ENCODE assay signal across 8 mouse cellular contexts in genomic region chr12:79910884-79911759, GRCm38 (mm10).
DNase-seq lines count a peak whose midpoint lies in the region; ATAC-seq and TF ChIP-seq lines count a peak whose summit lies in the region.

No protein-coding gene starts in this region.

- no peaks in the 10 kb centered on the region for H3K36me3 ChIP-seq in lung, embryonic 14.5 days (ENCODE audit: insufficient read depth)
- H3K36me3 ChIP-seq in limb, embryonic 11.5 days (ENCODE audit: control insufficient read depth, insufficient read depth, low read length) = no peaks in the 10 kb centered on the region
- no peaks in the 10 kb centered on the region for H3K36me3 ChIP-seq in neural tube, embryonic 15.5 days

- no peak overlapping the region for H3K9ac ChIP-seq in lung, embryonic 14.5 days
- peak overlapping the region; percentile 45; the same call in 1 of the 2 replicates for H3K9ac ChIP-seq in limb, embryonic 11.5 days (ENCODE audit: low read length)
- H3K9ac ChIP-seq in neural tube, embryonic 15.5 days (replicated peaks) = no peak overlapping the region

- H3K27me3 ChIP-seq in lung, embryonic 14.5 days (ENCODE audit: insufficient read depth, low read length) = no peaks in the 10 kb centered on the region
- H3K27me3 ChIP-seq in limb, embryonic 11.5 days (ENCODE audit: control insufficient read depth, insufficient read depth, low read length) = no peaks in the 10 kb centered on the region
- no peaks in the 10 kb centered on the region for H3K27me3 ChIP-seq in neural tube, embryonic 15.5 days (replicated peaks)

- peaks cover 17% of the 10 kb centered on the region for H3K4me1 ChIP-seq in lung, embryonic 14.5 days (ENCODE audit: insufficient read depth)
- H3K4me1 ChIP-seq in lung, adult 2 months (ENCODE audit: control insufficient read depth, insufficient read depth, low read length) = peaks cover 32% of the 10 kb centered on the region
- peaks cover 10% of the 10 kb centered on the region for H3K4me1 ChIP-seq in limb, embryonic 11.5 days (ENCODE audit: control insufficient read depth, insufficient read depth, low read length)
- peaks cover 17% of the 10 kb centered on the region for H3K4me1 ChIP-seq in neural tube, embryonic 15.5 days

- WGBS in lung, embryonic 14.5 days = 48% methylated on average over 15 of the region's 15 CpGs
- WGBS in lung, adult 2 months = 50% methylated on average over 15 of the region's 15 CpGs
- 45% methylated on average over 15 of the region's 15 CpGs for WGBS in limb, embryonic 11.5 days
- WGBS in neural tube, embryonic 15.5 days = 11% methylated on average over 15 of the region's 15 CpGs

- no peak for DNase-seq in lung, embryonic 14.5 days
- DNase-seq in lung, adult 2 months = no peak
- DNase-seq in frontal cortex, postnatal 36 days (ENCODE audit: low spot score in 2 of 2) = peak; percentile 44 to 45
- no peak for DNase-seq in limb, embryonic 11.5 days (ENCODE audit: low spot score)
- no peak for DNase-seq in urinary bladder, adult 2 months (ENCODE audit: low spot score)
- no peak for DNase-seq in urinary bladder, postnatal 14 days (ENCODE audit: low spot score)
- no peak for DNase-seq in ovary, postnatal 10 days (ENCODE audit: low spot score)

- H3K4me2 ChIP-seq in lung, embryonic 14.5 days = no peak overlapping the region
- H3K4me2 ChIP-seq in limb, embryonic 11.5 days (ENCODE audit: low read depth, severe bottlenecking) = no peak overlapping the region
- H3K4me2 ChIP-seq in neural tube, embryonic 15.5 days = no peak overlapping the region

- ATAC-seq in lung, embryonic 14.5 days (ENCODE audit: insufficient read depth) = no peak
- ATAC-seq in limb, embryonic 11.5 days (ENCODE audit: insufficient number of reproducible peaks, low FRiP score, low TSS enrichment, low read depth) = no peak
- peak; percentile 72; the same call in 1 of the 2 replicates for ATAC-seq in neural tube, embryonic 15.5 days (ENCODE audit: low FRiP score)

- H3K27ac ChIP-seq in lung, embryonic 14.5 days (ENCODE audit: low read depth) = peak overlapping the region; percentile 24; the same call in 1 of the 2 replicates
- H3K27ac ChIP-seq in limb, embryonic 11.5 days (replicated peaks; ENCODE audit: low read depth, low read length) = peak overlapping the region; percentile 54; the same call in 1 of the 2 replicates
- peak overlapping the region; percentile 72 for H3K27ac ChIP-seq in neural tube, embryonic 15.5 days (replicated peaks)

- H3K9me3 ChIP-seq in lung, embryonic 14.5 days (ENCODE audit: low read depth, low read length) = no peaks in the 10 kb centered on the region
- no peaks in the 10 kb centered on the region for H3K9me3 ChIP-seq in limb, embryonic 11.5 days (ENCODE audit: control insufficient read depth, low read length)
- H3K9me3 ChIP-seq in neural tube, embryonic 15.5 days (replicated peaks) = no peaks in the 10 kb centered on the region

- TF ChIP-seq POLR2A in lung, adult 2 months (IDR thresholded peaks at IDR 0.05; ENCODE audit: borderline replicate concordance, extremely low read depth, low read depth, low read length) = no peak

- no peak for TF ChIP-seq CTCF in lung, embryonic 14.5 days (IDR thresholded peaks at IDR 0.05; ENCODE audit: low read depth)
- no peak for TF ChIP-seq CTCF in lung, adult 2 months (IDR thresholded peaks at IDR 0.05; ENCODE audit: insufficient read depth, low read length)

- H3K4me3 ChIP-seq in lung, embryonic 14.5 days (ENCODE audit: low read depth, low read length) = no peak overlapping the region
- no peak overlapping the region for H3K4me3 ChIP-seq in lung, adult 2 months (replicated peaks; ENCODE audit: extremely low read depth, low read depth, low read length)
- no peak overlapping the region for H3K4me3 ChIP-seq in limb, embryonic 11.5 days (ENCODE audit: low read depth, low read length)
- H3K4me3 ChIP-seq in neural tube, embryonic 15.5 days (replicated peaks) = no peak overlapping the region

Comparison
In these comparisons a context has a peak if more than half of its experiments do, and no peak if none do; other contexts are left out.
1. DNase-seq: peak in frontal cortex, postnatal 36 days (2 of 2); none in lung, embryonic 14.5 days (single experiment), lung, adult 2 months (single experiment), limb, embryonic 11.5 days (single experiment), urinary bladder, adult 2 months (single experiment), urinary bladder, postnatal 14 days (single experiment) and ovary, postnatal 10 days (single experiment).
2. Peak in every context shown above with its lines, with median percentiles within 50 percentile points of each other: H3K27ac ChIP-seq.